Mouse (Mus musculus) liver (tissue): Measurements from ENCODE around the gene Gpd1l.
"Not testable (repeated sequence)": the region's sequence is repeated elsewhere in the genome, so short reads cannot be mapped to it uniquely, and the experiment has no call there.

Experiments
- DNase-seq: peaks from one replicate; pipeline ENCODE4 v3.0.0-alpha.2; 2020; ENCODE audit warnings: mixed read lengths

The Gpd1l gene

DNA sequence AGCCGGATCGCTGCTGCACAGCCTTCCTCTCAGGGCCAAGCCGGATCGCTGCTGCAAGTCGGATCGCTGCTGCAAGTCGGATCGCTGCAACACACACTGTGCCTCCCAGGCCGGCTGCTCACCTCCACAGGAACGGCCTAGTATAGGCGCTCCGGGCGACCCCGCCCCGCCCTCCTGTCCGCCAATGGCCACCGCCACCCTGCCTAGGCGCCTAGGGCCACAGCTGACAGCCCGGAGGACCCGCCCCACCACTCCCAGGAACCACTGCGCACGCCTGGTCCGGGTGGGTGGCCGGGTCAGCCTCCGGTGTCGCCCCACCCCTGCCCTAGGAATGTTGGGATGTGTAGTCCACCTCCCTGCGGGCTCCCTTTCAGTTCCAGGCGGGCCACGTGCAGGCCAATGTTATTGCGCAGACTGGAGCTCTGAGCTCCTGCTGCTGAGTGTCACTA, at the start of gene Gpd1l:
TSS of gene Gpd1l (minus strand) at position 265 of the 449 bp plus-strand sequence.
- DNase-seq, result peak; percentile 95

DNA sequence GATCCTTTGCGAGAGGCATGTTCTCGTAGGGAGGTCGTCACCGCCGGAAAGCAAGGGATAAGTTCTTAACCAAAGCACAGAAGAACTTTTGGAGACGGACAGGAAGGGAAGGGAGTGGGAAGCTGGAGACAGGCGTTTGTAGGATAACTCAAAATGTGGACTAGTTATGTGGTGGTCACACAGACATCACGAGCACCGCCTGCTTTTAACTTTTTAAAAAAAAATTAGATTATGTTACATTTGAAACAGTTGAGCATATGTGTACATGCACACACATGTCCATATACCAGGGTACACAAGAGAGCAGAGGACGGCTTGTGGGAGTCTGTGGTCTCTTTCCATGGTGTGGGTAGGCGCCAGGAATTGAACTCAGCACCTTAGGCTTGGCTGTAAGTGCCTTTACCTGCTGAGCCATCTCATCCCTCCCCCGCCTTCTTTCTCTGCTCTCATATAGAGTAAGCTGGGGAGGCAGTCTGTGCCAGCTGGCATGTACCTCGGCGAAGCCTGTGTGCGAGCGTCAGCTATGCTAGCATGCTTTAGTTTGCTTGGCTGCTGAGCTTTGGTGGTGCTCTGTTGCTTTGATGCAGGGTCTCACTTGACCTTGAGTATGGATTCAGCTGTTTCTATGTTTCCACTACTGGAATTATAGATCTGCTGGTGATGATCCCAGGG, 49.0 kb upstream of the Gpd1l start, which contains the start of gene Rps27rt:
TSS of gene Rps27rt (minus strand) at position 51 of the 672 bp plus-strand sequence.
- DNase-seq, result no peak

DNA sequence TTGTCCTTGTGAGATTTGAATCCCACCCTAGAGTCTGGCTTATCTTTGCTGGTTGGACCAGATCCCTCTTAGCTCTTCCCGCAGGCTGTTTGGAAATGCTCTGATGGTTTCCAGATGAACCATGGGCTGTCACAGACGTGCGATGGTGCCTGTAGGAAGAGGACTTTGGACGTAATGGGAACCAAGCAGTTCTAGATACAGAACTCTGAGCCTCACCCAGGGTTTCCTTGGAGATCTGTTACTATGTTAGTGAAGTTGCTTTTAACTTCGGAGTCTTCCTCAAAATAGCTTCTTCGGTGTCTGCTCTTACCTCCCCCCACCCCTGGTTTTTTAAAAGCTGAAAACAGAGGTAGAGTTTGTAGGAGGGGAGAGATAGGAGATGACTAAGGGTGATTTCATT, 46.2 kb upstream of the Gpd1l start:
- DNase-seq, result no peak

DNA sequence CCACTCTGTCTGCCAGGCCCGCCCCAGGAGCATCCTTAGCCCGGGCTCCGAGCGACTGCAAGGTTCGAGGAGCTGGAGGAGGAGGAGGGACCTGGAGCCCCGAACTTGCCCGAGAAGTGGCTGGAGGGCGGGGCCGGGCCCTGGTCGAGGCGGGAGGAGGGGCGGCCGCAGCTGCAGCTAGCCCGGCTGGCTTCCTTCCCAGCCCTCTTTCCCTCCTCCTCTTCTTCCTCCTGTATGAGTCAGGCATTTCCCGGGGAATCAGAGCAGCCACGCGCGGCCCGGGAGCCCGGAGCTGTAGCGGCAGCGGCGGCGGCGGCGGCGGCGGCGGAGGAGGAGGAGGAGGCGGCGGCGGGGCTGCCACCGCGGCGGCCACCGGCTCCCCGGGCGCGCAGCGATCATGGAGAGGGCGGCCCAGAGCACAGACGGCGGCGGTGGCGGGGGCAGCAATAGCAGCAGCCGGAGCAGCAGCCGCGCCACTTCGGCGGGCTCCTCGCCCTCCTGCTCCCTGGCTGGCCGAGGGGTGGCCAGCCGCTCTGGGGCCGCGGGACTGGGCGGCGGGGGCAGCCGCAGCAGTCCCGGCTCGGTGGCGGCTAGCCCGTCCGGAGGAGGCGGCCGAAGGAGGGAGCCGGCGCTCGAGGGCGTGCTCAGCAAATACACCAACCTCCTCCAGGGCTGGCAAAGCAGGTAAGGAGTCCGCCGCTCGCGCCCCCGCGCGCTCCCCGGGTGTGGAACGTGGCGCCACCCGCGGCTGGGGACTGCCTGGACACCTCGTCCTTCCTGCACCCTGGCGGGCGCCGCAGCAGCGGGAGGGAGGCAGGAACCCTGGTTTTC, 44.7 kb upstream of the Gpd1l start, which contains the start of gene Osbpl10:
TSS of gene Osbpl10 (plus strand) at position 289 of the 831 bp plus-strand sequence.
- DNase-seq, result peak; percentile 58

DNA sequence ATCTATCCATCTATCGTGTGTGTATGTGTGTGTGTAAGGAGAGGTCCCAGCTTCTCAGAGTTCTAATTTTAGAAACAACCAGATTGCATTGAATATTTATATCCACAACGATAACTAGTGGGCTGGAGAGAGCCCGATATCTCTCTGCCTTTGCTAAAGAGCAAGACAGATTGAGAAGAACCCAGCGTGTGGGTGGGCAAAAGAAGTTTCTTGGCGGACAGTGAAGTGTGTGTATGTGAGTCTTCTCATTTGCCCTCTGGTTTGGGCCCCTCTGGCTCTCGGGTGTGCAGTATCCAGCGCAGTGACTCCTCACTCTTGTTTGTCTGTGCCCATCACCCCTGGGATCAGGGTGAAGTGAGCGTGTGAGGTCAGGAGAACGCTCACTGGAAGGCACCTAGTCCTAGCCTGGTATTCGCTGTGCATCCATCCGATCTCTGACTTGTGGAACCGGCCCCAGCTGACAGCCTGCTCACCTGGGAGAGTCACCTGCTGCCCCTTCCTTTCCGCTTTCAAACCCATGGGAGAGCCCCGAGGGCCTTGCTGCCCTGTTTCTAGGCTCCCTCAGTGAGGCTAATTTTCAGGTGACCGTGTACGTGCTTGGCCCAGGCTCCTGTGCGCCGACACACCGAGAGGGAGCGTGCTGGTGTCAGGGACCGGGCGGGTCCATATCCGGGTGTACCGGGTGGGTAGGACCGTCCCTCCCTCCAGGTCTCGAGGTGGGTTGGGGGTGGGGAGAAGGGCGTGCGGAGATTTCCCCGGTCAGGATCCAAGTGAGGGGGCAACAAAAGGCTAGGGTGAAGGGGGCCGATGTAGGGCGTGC, 43.9 kb upstream of the Gpd1l start:
- DNase-seq, result no peak

DNA sequence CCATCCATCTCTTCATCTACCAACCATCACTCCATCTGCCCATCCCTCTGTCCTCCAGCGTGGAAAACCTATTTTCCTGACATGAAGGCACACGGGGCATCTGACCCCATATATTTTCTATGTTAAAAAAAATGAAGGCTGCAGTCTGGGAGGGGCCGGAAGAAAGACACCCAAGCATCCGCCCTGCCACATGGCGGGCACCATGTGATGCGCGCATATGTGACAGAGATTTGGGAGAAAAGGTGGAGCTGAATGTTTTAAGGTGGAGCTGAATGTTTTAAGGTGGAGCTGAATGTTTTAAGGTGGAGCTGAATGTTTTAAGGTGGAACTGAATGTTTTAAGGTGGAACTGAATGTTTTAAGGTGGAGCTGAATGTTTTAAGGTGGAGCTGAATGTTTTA, 32.5 kb upstream of the Gpd1l start:
- not testable (repeated sequence) for DNase-seq

DNA sequence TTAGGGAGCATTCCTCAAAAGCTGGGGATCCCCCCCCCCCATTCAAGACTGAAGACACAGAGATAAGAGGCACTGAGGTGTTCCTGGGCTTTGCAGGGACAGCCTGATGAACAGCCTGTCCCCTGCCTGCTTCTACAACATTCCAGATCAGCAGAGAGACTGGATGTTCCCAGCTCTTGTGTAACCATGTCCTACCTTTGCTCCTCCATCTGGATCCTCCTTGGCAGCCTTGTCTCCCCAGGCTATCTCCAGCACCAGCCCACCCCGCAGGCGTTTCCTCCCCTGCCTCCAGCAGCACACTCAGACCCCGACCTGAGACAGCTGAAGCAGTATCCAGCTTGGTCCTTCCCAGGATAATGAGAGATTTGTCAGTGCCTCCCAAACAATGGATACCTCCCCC, 30.3 kb upstream of the Gpd1l start:
- DNase-seq, result no peak

DNA sequence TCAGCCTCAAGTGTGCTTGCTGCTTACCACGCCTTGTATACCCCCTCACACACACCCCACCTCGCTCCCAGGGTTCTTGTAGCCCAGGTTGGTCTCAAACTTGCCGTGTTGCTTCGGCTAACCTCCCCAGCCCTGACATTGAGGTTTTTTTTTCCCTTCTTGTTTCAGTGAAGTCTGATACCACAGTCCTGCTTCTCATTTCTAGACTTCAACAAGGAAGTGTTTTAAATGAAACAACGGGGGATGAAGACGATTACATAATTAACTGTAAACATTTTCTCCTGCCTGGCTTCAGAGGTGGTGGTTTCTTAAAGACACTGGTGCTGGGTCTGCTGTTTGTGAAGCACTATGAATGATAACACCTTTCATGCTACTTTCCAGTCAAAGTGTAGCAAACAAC, 27.1 kb upstream of the Gpd1l start:
- no peak for DNase-seq

DNA sequence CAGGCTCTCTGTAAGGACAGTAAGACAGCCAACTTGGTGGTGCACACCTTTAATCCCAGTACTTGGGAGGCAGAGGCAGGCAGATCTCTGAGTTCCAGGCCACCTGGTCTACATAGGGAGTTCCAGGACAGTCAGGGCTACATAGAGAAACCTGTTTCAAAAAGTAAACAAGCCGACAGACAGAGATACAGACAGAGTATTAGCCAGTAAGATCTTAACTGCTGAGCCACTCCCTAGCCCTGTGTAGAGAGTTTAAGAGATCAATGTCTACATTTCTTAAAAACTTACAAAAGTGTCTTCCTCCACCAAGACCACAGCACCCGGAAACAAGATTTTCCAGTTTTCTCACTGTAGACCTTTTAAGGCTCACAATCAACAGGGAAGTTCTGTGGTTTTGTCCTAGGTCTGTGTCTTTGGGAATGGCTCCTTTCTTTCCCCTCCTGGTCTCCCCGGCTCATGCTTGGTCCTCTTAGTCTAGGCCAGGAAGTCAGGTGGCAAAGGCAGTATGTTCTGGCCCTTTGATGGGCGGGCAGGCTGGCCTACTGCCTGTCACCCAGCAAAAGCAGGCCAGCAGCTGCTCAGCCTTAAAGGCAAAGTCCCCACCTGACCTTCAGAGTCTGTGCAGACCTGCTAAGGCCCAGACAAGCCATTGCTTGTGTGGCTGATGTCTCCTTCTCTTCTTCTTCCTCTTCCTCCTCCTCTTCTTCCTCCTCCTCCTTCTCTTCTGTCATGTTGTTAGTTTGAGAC, 26.4 kb upstream of the Gpd1l start:
- no peak for DNase-seq

DNA sequence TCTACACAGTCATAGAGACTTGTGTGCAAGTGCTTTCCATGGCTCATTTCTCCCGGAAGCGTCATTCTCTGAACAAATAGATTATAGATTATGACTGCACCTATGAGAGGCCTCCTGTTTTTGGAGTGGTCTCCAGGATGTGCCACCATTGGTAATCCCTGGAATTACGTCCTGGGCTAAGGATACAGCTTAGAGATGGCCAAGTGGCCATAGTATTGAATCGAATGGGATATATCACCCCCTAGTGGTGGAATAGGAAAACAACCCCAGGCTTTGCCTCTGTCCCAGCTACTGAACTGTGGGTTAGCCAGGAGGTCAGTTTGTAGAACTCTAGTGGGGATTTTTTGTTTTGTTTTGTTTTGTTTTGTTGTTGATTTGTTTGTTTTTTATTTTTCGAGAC, 23.2 kb upstream of the Gpd1l start:
- no peak for DNase-seq

DNA sequence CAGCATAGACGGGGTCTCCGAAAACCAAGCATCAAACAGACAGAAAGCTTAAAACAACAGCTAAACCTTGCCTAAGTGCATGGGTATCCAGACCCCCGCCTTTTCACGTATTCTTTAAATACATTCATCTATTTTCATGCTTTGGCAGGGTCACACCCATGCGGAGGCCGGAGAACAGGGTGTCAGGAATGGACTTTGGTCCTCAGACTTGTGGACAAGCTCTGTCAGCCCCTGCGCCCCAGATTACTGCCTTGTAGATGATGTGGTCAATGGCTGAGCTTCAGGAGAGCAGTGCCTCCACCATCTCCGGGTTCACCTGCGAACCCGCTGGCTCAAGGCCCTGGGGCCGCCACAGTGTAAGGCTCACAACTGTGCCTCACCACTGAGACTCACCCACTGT, 21.6 kb upstream of the Gpd1l start:
- DNase-seq, result no peak

DNA sequence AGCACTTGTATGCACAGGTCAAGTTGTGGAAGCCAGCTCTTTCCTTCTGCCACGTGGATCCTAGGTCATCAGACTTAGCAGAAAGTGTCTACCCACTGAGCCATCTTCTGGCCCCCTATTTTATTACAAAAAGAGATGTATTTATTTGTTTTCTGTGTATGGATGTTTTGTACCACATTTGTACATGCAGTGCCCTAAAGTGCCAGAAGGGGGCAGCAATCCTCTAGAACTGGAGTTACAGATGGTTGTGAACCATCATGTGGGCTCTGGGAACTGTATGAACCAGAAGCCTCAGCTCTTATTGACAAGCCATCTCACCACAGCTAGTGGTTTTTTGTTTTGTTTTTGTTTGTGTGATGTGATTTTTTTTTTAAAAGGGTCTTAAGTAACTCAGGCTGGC, 19.1 kb upstream of the Gpd1l start:
- DNase-seq, result no peak

DNA sequence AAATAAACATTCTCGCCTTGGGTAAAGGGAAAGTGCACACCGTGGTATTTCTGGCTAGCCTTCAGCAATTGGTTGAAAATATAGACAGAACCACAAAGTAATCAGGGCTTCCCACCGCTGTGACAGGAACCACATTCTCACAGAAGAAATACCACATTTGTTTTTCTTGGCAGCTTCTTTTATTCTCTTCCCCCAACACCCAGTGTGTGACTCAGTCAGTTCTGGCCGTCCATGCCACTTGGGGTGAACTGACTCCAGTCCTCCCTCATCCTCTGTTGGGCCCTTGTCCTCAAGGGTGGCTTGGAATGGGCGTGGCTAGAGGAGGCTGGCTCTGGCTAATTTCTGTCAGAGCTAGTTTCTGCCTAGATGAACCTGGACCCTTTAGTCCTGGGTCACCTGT, 14.6 kb upstream of the Gpd1l start:
- no peak for DNase-seq

DNA sequence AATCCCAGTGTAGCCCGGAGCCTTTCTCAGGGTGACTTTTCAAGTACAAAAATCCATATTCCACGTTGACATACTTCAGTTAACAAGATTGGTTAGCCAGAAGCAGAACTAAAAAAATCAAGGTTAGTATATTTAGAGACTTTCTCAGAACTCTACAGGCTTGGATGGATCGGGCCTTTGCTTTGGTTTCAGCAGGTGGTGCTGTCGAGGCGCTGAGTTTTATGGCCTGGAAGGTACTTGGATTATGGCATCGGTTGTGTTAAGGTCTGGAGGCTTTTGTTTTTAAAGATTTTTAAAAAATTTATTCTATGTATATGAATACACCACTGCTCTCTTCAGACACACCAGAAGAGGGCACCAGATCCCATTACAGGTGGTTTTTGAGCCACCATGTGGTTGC, 11.8 kb upstream of the Gpd1l start:
- DNase-seq, result no peak

DNA sequence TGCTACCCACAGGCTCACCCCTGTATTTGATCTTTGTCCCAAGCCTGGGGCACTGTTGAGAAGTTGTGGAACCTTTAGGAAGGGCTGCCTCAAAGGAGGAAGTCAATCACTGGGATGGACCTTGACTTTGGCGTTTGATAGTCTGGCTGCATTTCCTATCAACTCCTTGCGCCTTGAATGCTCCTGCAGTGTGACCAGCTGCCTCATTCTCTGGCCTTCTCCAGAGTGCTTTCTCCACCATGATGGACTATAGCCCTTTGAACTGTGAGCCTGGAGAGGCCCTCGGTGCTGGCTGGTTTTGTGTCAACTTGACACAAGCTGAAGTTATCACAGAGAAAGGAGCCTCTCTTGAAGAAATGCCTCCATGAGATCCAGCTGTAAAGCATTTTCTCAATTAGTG, 10.9 kb upstream of the Gpd1l start:
- no peak for DNase-seq

DNA sequence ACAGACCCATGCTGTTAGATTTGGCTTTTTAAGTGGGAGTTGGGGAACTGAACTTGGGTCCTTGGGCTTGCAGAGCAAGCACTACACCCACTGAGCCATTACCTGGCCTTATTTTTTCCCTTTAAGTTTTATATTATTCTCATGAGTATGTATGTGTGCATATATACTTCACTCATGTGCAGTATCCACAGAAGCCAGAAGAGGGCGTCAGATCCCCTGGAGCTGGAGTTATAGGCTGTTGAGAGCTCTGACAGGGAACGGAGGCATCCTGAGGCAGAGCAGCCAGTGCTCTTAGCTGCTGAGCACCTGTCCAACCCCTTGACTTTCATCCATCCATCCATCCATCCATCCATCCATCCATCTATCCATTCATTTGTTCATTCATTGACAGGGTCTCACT, 2.9 kb upstream of the Gpd1l start:
- no peak for DNase-seq

DNA sequence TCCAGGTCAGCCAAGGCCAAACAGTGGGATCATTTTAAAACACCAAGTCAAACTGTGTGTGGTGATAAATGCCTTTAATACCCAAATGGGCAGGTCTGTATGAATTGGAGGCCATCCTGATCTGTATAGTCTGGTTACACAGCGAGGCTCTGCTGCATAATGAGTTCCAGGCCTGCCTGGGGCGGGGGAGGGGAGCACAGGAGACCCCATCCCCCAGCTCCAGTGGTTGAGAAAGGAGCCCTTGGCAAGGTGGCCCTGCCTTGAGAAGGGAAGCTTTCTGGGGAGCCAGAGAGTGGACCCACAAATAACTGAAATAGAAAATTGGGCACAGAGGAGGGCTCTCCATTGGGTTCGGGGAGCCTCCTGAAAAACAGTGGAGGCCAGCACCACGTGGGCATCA, 1.5 kb upstream of the Gpd1l start:
- no peak for DNase-seq

DNA sequence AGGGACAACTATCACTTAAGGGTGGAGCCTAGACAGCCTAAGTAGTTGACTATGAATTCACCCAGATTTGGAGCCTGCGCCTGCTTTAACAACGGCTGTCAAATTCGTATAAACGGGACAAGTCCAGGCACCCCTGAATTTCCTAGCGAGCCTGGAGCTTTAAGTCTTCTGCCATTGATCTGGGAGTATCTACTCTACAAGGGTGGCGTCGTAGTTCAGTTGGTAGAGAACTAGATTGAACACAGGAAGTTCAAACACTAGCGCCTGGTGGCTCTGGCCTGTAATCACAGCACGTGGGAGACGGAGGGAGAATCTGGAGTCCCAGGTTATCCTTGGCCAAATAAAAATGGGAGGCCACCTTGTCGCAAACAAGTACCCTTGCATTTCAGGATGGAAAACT, 444 bp upstream of the Gpd1l start:
- no peak for DNase-seq

DNA sequence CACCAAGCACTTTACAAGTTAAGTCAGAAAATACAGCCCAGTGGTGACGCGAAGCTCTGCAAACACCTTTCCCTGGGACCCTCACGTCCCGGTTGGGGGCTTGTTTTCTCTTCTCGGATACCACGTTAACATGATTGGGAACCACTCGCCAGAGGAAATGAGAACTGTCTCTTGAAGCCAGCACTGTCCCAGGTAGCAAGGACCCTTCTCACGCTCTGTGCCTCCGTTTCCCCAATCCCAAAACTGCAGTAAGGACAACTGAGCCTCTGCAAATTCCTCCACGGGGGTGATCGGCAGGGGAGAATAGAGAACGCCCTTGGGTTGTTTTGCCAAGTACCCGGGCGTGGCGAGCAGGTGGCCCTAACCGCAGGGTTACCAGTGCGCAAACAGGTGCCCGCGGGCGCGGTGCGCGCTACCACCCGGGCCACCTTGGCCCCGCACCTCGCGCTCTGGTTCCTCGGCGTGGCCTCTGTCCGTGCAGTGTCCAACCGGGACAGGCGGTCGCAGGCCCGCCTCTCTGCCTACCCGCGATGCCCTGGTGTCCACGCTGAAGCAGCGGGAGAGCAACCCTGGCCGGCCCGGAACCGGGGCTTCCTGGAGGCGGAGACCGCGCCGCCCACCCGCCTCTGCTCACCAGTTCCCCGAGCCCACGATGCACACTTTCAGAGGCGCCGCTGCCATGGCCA, 607 bp downstream of the Gpd1l start:
- no peak for DNase-seq

DNA sequence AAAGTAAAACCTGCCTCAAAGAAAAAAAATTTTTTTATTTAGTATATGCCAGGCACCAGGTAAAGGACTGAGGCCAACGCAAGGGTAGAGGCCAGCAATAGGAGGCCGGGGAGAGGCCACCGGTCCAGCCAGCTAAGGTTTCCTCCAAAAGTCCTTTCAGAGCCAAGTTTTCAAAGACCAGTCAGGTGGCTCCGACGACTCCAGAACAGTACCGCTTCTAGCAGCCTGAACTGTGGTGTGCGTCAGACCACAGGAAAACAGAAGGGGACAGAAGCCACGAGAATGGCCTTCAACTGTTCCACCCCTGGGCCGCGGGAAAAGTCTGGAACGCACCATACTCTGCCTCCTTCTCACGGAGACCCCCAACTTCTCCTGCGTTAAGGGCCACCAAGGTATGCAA, 1.2 kb downstream of the Gpd1l start:
- DNase-seq, result no peak

DNA sequence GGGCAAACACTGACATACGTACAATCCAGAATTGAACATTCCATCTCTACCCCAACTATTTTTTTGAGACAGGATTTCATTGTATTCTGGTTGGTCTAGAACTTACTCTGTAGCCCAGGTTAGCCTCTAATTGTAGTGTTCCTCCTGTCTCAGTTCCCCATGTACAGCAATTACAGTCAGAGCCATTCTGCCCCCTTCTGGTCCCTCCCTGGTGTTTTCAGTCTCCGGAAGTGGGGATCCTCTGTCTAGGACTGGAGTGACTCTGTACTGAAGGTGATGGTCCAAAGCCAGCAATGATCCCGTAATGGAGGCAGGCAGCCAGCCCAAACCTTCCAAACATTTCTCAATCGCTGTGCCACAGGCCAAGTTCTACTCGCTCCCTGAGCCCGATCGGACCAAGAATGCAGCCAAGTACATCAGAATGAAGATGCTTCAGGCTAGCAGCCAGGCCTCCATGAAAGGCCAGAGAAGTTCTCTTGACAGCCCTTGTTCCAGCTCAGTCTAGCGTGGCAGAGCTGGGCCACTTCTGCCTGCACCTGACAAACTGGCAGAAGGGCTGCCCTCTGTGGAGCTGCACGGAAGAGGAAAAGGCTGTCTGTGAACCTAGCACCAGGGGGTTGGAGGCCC, 3.2 kb downstream of the Gpd1l start:
- DNase-seq, result no peak

DNA sequence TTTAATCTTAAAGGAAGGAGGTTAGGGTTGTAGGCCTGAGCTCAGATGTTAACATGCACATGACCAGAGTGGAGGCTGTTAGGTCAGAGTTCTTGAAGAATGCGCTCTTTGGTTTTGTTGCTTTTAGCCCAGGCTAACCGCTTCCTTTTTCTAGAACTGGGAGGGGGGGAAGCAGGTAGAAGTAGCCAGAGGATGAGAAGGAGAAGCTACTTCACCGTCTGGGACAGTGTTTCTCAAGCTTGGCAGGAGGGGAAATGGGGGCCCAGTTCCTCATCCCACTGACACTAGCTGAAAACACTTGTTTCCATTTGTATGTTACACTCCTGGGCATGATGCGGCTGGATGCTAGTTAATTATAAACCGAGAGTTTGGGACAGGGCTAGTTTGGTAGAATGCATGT, 8.2 kb downstream of the Gpd1l start:
- DNase-seq, result no peak
